Mouse (Mus musculus) layer of hippocampus, postnatal 10 days (tissue): Measurements from ENCODE around the gene Myh10. TPM values are rescaled to one million over a fixed set of nuclear protein-coding genes. Genes with fewer than 3 reads are reported as not detected.

ENCODE experiments used
- DNase-seq, 2 experiments: peaks; one replicate each; pipeline ENCODE4 v3.0.0; 2021; ENCODE audit warnings: low spot score in 2 of 2
- total RNA-seq, 2 experiments: library from RNA; stranded (reverse); gene quantifications; 2 replicates each; pipeline ENCODE4 v1.2.3; 2021

The Myh10 gene
- total RNA-seq, 2 experiments from 2014 or later = 164 to 167 TPM

DNA sequence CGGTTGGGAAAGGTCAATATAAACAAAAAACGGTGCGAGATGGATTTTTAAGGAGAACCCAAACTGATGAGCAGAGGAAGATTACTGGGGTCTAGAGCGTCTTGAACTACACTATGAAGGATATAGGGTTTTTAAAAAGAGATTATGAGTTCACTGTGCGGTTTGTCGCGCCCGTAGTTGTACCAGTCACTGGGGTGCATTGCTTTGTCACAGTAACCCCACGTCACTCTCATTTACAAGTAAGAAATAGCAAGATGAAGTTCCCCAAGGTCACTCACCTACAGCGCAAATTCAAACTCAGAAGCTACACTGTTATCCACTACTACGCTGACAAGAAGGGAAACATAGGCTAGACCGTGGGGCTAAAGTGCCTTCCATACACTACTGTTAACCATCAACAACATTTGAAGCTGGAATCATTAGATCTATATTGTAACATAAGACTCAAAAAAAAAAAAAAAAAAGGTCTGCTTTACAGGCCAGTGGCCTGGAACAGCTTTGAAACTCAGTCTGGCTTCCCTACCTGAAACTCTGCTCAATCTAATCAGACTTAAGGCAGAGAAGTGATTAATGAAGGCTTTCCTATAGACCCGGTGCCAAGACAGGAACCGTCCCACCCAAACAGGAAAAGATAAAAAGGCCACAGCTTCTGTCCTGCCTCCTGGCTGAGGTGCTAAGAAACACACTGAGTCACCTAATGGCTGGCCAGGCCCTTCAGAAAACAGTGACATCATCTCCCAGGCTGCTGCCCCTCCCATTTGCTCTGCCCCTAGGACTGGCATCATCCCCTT, 162.4 kb downstream of the Myh10 start:
- DNase-seq = no peak

DNA sequence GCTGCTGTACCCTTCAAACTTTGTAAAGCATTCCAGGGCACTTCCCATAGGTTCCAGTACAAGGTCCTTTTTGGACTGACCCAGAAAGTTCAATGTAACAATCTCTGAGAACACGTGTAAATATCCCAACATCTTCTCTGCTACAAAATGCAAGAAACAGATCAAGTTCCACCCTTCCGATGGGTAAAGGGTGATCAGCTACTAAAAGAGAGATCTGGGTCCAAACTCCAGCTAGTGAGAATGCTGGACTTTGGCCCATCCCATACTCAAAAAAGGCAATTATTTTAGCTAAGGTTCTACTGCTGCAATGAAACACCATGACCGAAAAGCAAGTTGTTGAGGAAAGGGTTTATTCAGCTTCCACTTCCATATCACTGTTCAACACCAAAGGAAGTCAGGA, 163.3 kb downstream of the Myh10 start:
- no peak for DNase-seq

DNA sequence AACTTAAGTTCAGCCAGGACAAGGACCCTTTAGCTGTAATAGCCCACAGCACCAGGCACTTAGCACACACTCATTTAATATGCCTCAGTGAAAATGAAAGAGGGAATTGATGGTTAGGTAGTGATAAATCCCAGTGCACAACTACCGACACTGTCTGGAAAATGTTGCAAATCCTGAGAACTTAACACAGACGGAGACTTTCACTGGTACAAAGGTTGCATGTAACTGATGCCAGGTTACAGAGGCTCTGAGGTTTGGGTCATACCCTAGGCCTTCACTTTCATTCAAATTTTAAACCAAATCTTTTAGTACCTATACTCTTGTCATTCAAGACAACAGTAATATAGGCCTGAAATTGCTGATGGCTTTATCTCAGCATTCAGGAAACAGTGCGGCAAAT, 166.0 kb downstream of the Myh10 start:
- DNase-seq = no peak

DNA sequence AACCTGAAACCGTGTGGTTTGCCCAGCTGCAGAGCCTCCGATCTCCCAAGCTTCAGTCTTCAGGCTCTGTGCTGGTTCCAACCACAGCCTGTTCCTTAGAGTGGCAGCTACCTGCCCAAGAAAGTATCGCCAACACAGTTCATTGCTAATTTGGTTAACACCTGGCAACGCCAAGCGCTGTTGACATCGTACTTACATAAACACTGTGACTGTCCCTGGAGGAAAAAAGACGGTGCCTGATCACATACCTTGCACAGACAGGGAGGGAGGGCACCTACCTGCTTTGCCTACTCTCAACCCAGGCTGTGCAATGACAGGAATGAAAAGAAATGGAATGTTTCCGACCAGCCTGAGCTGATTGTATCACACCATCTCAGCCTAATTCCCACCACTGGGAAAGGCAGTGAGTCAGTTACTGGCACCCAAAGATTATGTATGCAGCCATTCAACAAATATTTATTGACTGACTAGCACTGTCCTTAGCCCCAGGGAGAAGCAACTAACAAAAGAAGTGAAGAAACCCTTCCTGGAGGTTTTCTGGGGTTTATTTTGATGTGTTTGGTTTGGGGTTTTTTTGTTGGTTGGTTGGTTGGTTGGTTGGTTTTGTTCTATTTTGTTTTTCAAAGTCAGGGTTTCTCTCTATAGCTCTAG, 168.7 kb downstream of the Myh10 start:
- DNase-seq = no peak

DNA sequence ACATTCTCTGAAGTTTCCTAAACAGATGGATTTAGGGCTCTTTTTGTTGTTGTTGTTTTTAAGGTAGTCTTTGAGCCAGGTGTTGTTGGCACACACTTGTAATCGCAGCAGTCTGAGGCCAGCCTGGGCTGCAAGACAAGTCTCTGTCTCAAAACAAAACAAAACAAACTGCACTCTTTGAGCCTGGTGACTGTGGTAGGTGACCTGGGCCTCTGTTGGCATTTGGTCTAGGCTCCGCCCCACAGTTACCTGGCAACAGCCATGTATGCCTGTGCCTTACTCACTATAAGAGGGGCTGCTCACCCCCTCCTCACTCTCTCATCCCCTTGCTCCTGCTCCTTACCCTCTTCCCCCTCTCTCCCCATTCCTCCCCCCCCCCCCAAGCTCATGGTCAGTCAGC, 170.9 kb downstream of the Myh10 start:
- no peak for DNase-seq

DNA sequence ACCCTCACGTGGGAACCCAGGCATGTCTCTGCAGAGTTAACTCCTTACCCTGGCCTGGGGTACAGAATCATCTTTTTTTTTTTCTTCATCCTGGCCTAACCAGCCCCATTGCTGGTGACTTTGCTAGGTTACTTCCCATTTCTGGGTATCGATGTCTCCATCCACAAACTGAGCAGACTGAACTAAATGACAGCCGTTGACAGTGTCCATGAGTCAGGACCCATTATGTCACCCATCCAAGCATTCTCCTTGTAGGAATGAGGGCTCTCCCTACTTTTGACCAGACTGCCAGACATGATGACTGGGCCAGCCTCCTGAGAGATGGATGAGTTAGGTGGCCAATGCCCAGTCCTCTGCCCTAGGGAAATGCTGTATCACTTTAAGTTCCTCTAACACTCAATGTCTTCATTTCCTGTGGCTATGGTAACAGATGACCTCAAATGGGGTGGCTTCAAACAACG, 172.3 kb downstream of the Myh10 start:
- DNase-seq = no peak

DNA sequence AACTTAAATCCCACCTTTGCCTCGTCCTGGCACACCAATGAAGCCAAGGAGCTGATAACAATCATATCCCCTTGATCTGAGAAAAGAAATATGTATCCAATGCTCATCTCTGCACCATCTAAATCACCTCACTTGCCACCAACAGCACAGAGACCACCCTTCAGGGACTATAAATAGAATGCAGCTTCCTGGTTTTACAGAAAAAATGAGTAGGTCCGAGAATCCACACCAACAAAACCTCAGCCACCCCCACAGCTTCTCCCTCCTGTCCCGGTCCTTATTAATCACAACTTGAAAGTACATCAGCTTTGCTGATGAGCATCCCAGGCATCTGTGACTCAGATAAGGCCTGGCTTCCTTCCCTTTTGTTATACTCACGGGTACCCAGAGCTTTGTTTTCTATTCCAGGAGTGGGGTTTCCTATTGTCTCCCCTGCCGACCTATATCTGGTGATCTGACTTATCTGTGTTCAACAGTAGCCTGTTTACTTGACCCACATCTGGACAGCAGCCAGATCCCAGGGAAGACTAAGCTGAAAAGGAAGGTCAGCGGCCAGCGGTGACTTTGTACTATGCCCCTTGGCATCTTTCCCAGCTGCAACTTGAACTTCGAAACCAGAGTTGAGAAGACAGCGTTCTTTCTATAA, 173.3 kb downstream of the Myh10 start:
- no peak for DNase-seq

Other genes with a start within 250 kb of the Myh10 start
- gene Pik3r6, start 188.5 kb upstream of the Myh10 start, total RNA-seq = 1 to 10 TPM; 2.0 to 2.5 TPM
- gene Mfsd6l, start 135.4 kb upstream of the Myh10 start, total RNA-seq = under 1 TPM; 0.16 to 0.23 TPM
- gene Ccdc42, start 104.5 kb upstream of the Myh10 start, total RNA-seq = under 1 TPM; 0.49 to 0.87 TPM
- 10 to 100 TPM; 82.4 to 87.0 TPM for gene Ndel1, start 180.3 kb downstream of the Myh10 start, total RNA-seq
- gene Rnf222, start 197.0 kb downstream of the Myh10 start, total RNA-seq = not detected
- 100 to 1,000 TPM; 734 to 739 TPM for gene Rpl26, start 210.0 kb downstream of the Myh10 start, total RNA-seq
- gene Odf4, start 235.5 kb downstream of the Myh10 start, total RNA-seq = under 1 TPM; 0.45 to 0.62 TPM